Comparison of ENCODE assay signal across 20 mouse cellular contexts in the genomic region with DNA sequence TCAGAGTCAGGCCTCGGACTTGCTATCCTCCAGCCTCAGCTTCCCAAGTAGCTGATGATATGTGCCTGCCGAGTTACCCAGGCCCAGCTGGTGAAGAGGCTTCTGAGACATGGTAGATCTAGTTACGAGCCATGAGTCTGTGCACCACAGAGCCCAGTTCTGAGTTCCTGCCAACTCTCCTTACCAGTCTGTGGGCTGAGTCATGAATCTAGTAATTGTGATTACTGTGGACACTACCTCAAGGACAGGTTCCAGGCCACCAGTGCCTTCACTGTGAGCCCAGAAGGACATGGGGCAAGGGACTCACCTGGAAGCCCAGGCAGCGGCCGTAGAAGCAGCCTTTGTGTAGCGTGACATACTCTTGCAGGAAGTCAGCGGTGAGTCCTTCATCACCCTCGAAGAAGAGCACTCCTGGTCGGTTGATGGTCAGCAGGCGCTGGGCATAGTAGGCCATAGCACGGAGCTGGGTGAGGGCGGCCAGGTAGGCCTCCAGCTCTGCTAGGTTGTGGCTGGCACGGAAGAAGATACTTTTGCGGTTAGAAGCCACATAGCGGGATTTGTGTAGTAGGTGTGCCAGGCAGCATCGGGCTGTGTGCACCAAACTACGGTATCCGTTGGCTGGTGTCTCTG. TPM values are rescaled to one million over a fixed set of nuclear protein-coding genes. Genes with fewer than 3 reads are reported as not detected.
A peak's percentile ranks its signal among the peaks of the same experiment; 100 is the strongest.
DNase-seq lines count a peak whose midpoint lies in the region; ATAC-seq and TF ChIP-seq lines count a peak whose summit lies in the region.
"Had no signal": no experiment of that assay in that cellular context is flagged by ENCODE, and none has a peak within 500 bp of the region (broad histone marks: within the 10 kb centered on the region; RNA-seq: fewer than 3 reads in every experiment).

No protein-coding gene starts in this region.

- H3K27ac ChIP-seq in gastrocnemius, adult 2 months: peak overlapping the region; percentile 91
- peak overlapping the region; percentile 32; the same call in 1 of the 2 replicates for H3K27ac ChIP-seq in left cerebral cortex, adult 2 months
- H3K27ac ChIP-seq in cortical plate, adult 2 months (ENCODE audit: insufficient read depth, low read length): no peak overlapping the region
- H3K27ac ChIP-seq: forebrain, embryonic 13.5 days; heart, embryonic 10.5 days; hindbrain, embryonic 12.5 days; neural tube, embryonic 12.5 days had no signal

- no peak for TF ChIP-seq POLR2A in cortical plate, adult 2 months (IDR thresholded peaks at IDR 0.05; ENCODE audit: extremely low read depth, insufficient read depth, low read length)

- intact Hi-C loops in gastrocnemius, adult 2 months (cut with DNase I): loop anchor here (5.0 kb wide), 2 partner anchors 106 to 151 kb away; a partner anchor contains a TSS
- intact Hi-C loops in left cerebral cortex, adult 2 months (cut with DNase I): no loop called here
- intact Hi-C loops in left cerebral cortex, postnatal 36 days (cut with DNase I): loop anchor here (5.0 kb wide), 1 partner anchor 146 kb away; no protein-coding TSS in a partner anchor

- no peak for TF ChIP-seq CTCF in gastrocnemius, adult 2 months (IDR thresholded peaks at IDR 0.05)
- no peak for TF ChIP-seq CTCF in left cerebral cortex, adult 2 months (IDR thresholded peaks at IDR 0.05)
- no peak for TF ChIP-seq CTCF in cortical plate, adult 2 months (IDR thresholded peaks at IDR 0.05; ENCODE audit: extremely low read depth, insufficient read depth, low read length)

- peak overlapping the region; percentile 72 for H3K4me3 ChIP-seq in gastrocnemius, adult 2 months
- H3K4me3 ChIP-seq in left cerebral cortex, adult 2 months: peak overlapping the region; percentile 4; the same call in 1 of the 2 replicates
- 0 out of 2 replicates have a peak overlapping the region, but pooled peaks have one; percentile 3 for H3K4me3 ChIP-seq in cortical plate, adult 2 months (ENCODE audit: insufficient read depth, low read length)
- H3K4me3 ChIP-seq: forebrain, embryonic 13.5 days; heart, embryonic 10.5 days; hindbrain, embryonic 12.5 days; neural tube, embryonic 12.5 days had no signal

- ATAC-seq in inflammation-experienced regulatory T-cells, adult 6 months: no peak
- ATAC-seq: forebrain, embryonic 13.5 days; intestine, postnatal 0 days had no signal

- no peak for DNase-seq in gastrocnemius, adult 2 months
- DNase-seq in gastrocnemius, postnatal 4 days (ENCODE audit: low spot score in 2 of 2): no peak
- no peak for DNase-seq in left cerebral cortex, adult 2 months (ENCODE audit: extremely low spot score in 1 of 2, low spot score in 2 of 2)
- DNase-seq in left cerebral cortex, postnatal 36 days (ENCODE audit: low spot score in 2 of 2): no peak
- peak; percentile 69 for DNase-seq in adrenal gland, adult 8-10 months
- DNase-seq: embryo, embryonic 11 days; kidney, postnatal 36 days; left cerebral cortex, postnatal 4 days; lung, postnatal 10 days; thymus, adult 18-20 months had no signal

- peaks cover 4% of the 10 kb centered on the region; the same call in 1 of the 2 replicates for H3K4me1 ChIP-seq in cortical plate, adult 2 months (ENCODE audit: control insufficient read depth, insufficient read depth, low read length)

RNA-seq across cellular contexts. Expression of a gene that starts 10.6 kb away (rescaled TPM):
- total RNA-seq in gastrocnemius, adult 2 months (2021): 10 to 100 TPM; 13.4 to 17.9 TPM
- 10 to 100 TPM; 25.4 to 37.7 TPM for total RNA-seq in gastrocnemius, postnatal 4 days (2021)
- 1 to 10 TPM; 7.5 to 7.8 TPM for total RNA-seq in left cerebral cortex, adult 2 months (2021)
- 10 to 100 TPM in 1 of 2 experiments, 1 to 10 TPM in 1; 6.0 to 11.2 TPM for total RNA-seq in left cerebral cortex, postnatal 36 days (2021)
- 100 to 1,000 TPM; 157 to 290 (median 256) TPM for total RNA-seq in adrenal gland, adult 8-10 months (2022)
- 8.0 and 9.1 TPM in 2 replicates for polyA plus RNA-seq in cortical plate, adult 2 months (2012; rRNA removed)
- 10 to 100 TPM in 2 of 3 experiments, 1 to 10 TPM in 1; 9.0 to 11.0 (median 10.1) TPM for polyA plus RNA-seq in inflammation-experienced regulatory T-cells, adult 6 months (2017; shearing (Covaris generic))

RNA-seq across cellular contexts. Expression of a gene that starts 18.4 kb away (rescaled TPM):
- not detected for total RNA-seq in gastrocnemius, adult 2 months (2021)
- total RNA-seq in gastrocnemius, postnatal 4 days (2021): not detected
- total RNA-seq in left cerebral cortex, adult 2 months (2021): not detected
- not detected for total RNA-seq in left cerebral cortex, postnatal 36 days (2021)
- not detected for total RNA-seq in adrenal gland, adult 8-10 months (2022)
- polyA plus RNA-seq in cortical plate, adult 2 months (2012; rRNA removed): not detected in 2 replicates
- polyA plus RNA-seq in inflammation-experienced regulatory T-cells, adult 6 months (2017; shearing (Covaris generic)): not detected
- total RNA-seq: layer of hippocampus, postnatal 25 days; left cerebral cortex, postnatal 4 days; megakaryocyte-erythroid progenitor cell, adult 5-6 weeks had no signal
- polyA plus RNA-seq: forebrain, embryonic 13.5 days; heart, embryonic 10.5 days; hindbrain, embryonic 12.5 days; liver, embryonic 11.5 days; neural tube, embryonic 12.5 days had no signal

RNA-seq across cellular contexts. Expression of a gene that starts 24.8 kb away (rescaled TPM):
- total RNA-seq in gastrocnemius, adult 2 months (2021): not detected
- not detected for total RNA-seq in gastrocnemius, postnatal 4 days (2021)
- total RNA-seq in left cerebral cortex, adult 2 months (2021): not detected
- total RNA-seq in left cerebral cortex, postnatal 36 days (2021): not detected
- not detected for total RNA-seq in adrenal gland, adult 8-10 months (2022)
- not detected in 2 replicates for polyA plus RNA-seq in cortical plate, adult 2 months (2012; rRNA removed)
- not detected for polyA plus RNA-seq in inflammation-experienced regulatory T-cells, adult 6 months (2017; shearing (Covaris generic))
- total RNA-seq: layer of hippocampus, postnatal 25 days; left cerebral cortex, postnatal 4 days; megakaryocyte-erythroid progenitor cell, adult 5-6 weeks had no signal

Comparison
In these comparisons a context has a peak if more than half of its experiments do, and no peak if none do; other contexts are left out.
1. H3K4me3 ChIP-seq: peak in every context shown above with its lines; median percentile 72 in gastrocnemius, adult 2 months; 4 in left cerebral cortex, adult 2 months; 3 in cortical plate, adult 2 months.
2. RNA of a gene that starts 10.6 kb away (total RNA-seq): 157 to 290 TPM in adrenal gland, adult 8-10 months; 25.4 to 37.7 TPM in gastrocnemius, postnatal 4 days, 13.4 to 17.9 TPM in gastrocnemius, adult 2 months, 6.0 to 11.2 TPM in left cerebral cortex, postnatal 36 days and 7.5 to 7.8 TPM in left cerebral cortex, adult 2 months; every median in the first group is over 4 times any median in the second.